Mouse (Mus musculus) heart, embryonic 10.5 days (tissue): ENCODE data around the gene Kitl. TPM values are rescaled to one million over a fixed set of nuclear protein-coding genes. Genes with fewer than 3 reads are reported as not detected.

ENCODE experiments used
- microRNA-seq: library from miRNA; unstranded; fragments of <30 nt; microRNA quantifications from one replicate; pipeline ENCODE4, GENCODE M21; 2017
- polyA plus RNA-seq: library from polyadenylated mRNA; unstranded; fragments of >200 nt; fragmentation: Nextera tagmentation; extraction: Ambion mirVana; gene quantifications from 2 replicates; pipeline ENCODE4 v1.2.1, GENCODE M21; 2016

Kitl gene
- polyA plus RNA-seq, 1 experiment from 2014 or later, result 22.2 TPM

Small RNA genes lying within 50 kb of the gene (microRNA-seq; reads per million reads assigned to microRNA genes)
- gene Gm22918, result not detected
- not detected for gene Gm25287
